Mouse (Mus musculus) WW6 (cell line): ENCODE measurements around the gene Ak5.
"Not testable (repeated sequence)": the region's sequence is repeated elsewhere in the genome, so short reads cannot be mapped to it uniquely, and the experiment has no call there.

Source experiments
- DNase-seq: peaks from one replicate; pipeline ENCODE4 v3.0.0-alpha.2; 2013; ENCODE audit warnings: low read depth, low spot score

Gene Ak5

GRCm38 (mm10) chr3:152625061-152625820 is 42.9 kb downstream of the Ak5 start:
- DNase-seq, result no peak

DNA sequence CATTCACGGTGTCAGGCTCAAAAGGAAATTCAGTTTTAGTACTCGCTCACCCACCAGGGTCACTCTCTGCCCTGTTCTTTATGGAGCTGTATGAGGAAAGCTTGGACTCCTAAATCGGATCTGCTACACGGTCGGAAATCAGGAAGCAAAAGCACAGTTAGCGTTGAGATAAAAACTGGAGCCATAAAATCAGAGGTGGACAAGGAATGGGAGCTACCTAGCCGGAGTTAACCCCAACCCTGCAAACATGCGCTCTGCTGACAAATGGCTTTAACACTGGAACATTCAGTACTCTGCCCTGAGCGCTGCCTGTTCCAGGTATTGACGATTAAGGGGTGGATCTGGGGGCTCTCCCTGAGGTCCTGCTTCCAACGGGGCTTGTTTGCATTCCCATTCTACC is 47.6 kb downstream of the Ak5 start:
- no peak for DNase-seq

GRCm38 (mm10) chr3:152620058-152620457 is 48.1 kb downstream of the Ak5 start:
- no peak for DNase-seq

DNA sequence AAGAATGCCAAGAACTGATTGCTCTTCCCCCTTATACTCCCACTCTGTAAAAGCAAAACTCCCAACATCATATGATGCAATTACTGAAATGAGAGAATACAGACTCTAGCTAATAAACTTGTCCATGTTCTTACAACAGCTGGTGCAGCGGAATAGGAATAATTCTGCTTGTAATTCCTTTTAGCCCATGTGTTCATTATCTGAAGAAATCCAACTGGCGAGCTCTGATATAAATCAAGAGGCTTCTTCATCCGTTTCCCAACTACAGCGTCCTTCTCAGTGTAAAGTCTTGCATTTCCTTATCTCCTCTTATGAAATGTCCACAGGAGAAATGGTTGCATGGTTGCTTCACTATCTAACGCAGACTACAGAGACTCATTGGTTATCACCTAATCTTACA is 59.1 kb downstream of the Ak5 start:
- no peak for DNase-seq

GRCm38 (mm10) chr3:152605849-152606248 is 62.3 kb downstream of the Ak5 start:
- DNase-seq, result no peak

- DNase-seq, result no peak
Measured at GRCm38 (mm10) chr3:152599679-152600078, 68.5 kb downstream of the Ak5 start.

DNA sequence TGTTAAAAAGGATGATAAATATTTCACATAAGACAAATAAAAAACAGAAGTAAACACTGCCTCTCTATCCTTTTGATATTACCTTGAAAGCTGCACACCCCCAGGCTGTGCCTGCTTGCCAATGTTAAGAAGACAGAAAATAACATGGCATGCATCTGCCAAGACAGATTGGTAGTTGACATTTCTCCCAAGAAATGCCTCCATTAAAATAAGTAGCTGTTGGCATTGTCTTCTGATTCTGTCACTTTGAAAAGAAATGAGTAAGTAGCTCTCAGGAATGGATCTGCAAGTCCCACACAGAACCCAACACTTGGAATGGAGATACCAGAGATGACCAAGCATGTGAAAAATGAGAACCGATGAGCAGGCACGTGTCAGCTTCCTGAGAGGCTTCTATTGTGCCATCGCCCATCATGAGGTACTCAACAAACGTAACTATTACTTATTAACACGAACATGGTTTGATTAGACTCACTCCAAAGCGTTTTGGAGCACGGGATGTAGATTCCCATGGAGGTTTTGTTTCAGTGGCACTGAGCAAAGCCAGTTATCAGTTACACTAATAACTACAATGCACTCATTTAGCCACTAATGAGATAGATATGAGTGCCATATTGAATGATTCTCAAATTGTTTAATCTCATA is 71.6 kb downstream of the Ak5 start:
- no peak for DNase-seq

DNA sequence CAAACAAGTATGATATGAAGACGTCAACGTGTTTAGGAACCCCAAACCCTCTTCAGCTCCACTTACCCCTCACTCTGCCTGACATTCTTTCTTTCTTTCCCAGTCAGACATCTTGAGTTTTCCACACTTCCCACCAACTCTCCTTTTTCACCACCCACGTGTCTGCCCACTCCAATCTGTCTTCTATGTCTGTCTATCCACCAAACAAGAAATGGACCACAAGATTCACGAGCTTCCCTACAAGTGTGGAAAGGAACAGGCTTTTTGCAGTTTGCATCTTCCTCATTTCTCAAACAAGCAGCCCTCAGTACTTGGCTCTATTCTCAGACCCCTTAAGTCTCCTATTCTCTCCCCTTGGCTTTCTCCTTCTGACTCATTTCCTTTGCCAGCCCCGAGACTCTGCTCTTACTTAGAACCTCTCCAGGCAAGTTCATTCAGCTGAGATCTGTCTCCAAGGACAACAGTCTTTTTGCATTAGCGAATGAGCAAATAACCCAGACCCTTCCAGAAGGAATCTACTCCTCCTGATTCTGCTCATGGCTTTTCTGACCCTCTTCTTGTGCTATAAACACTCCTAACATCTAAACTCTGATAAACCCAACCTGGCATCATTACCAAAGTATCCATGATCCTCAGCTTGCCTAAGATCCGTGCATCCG is 75.3 kb downstream of the Ak5 start:
- DNase-seq, result no peak

DNA sequence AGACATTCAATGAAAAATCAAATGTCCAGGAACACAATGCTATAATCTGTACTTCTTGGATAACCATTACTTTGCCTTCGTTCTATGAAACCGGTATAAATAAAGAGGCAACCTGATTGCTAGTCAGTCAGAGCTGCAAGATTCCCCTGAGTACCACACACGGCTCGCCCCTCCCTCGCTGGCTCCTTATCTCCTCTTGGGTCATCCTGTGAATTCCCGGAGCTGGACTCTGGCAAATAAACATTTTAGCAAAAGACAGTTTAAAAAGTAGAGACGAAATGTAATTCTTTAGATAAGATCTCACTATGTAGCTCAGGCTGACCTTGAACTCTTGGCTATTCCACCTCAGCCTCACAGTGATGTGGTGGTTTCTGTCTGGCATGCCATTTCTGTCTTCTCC is 77.7 kb downstream of the Ak5 start:
- no peak for DNase-seq

DNA sequence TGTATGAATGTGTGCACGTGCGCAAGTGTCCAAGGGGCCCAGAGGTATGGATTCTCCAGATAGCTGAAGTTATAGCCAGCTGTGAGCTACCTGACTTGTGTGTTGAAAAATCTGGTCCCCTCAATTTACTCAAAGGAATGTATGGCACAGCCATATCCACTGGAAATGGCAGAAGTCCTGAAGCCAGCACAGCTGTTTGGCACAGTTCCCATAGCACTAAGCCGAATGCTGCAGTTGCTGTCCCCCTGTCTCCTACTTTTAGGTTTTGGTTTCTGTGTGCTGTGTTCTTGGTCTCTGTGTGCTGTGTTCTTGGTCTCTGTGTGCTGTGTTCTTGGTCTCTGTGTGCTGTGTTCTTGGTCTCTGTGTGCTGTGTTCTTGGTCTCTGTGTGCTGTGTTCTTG is 79.1 kb downstream of the Ak5 start:
- not testable (repeated sequence) for DNase-seq

DNA sequence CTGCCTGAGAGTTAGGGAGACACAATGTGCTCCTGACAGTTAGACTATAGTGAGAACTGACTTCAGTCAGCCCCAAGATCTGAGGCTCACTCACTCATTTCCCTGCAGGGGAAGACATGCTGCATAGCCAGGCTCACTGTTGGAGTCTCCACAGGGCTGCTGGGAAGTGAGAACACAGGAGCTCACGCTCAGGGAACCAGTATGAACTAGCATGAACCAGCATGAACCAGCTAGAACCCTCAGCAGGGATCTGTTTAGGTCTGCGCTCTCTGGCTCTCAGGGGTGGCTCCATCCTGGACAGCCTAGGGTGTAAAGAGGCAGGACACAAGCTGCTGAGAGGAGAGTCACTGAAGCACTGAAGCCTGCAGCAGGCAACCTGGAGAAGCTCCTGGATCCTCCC is 81.2 kb downstream of the Ak5 start:
- DNase-seq, result peak; percentile 5

DNA sequence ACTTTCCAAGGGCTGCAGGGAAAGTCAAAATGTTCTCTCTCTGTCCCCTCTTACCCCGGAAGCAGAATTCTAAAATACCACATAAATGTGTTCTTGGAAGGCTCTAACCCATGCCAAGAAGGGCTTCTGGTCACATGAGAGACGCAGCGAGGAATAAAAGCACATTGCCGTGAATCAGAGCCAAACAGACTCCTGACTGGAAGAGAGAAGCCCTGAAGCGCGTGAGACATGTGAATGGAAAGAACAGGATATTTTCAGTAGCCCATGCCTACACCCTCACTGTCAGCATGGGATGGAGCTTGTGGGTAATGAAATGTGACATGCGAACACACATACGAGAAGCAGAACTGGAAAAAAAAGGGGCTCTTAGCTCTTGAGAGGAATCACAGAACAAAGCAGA is 82.0 kb downstream of the Ak5 start:
- no peak for DNase-seq

DNA sequence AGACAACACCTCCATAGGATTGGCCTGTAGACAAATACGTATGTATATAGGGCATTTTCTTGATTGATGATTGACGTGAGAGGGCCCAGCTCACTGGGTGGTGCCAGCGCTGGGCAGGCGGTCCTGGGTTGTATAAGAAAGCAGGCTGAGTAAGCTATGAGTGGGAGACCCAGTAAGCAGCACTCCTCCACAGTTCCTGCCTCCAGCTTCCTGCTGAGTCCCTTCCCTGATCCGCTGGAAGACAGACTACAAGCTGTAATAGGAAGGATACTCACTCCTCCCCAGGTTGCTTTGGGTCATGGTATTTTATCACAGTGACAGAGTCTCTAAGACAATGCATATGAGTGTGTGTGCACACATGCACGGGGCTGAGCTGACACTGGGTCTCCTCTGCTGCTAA is 82.6 kb downstream of the Ak5 start:
- DNase-seq, result no peak

GRCm38 (mm10) chr3:152583033-152583432 is 85.1 kb downstream of the Ak5 start:
- no peak for DNase-seq

DNA sequence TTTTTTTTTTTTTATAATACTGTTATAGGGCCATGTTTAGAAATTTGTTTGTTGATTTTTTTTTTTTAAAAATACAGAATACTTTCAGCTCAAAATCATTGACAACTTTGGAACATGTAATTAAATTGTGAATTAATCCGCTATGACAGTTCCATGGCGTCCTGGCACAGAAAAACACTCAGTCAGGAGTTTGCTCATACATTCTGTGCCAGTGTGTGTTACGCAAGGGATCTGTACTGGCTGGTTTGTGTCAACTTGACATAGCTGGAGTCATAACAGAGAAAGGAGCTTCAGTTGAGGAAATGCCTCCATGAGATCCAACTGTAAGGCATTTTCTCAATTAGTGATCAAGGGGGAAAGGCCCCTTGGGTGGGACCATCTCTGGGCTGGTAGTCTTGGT is 86.3 kb downstream of the Ak5 start:
- DNase-seq, result not testable (repeated sequence)

GRCm38 (mm10) chr3:152579984-152580591 is 88.1 kb downstream of the Ak5 start:
- no peak for DNase-seq

- DNase-seq, result no peak
Measured at GRCm38 (mm10) chr3:152578282-152579228, 89.6 kb downstream of the Ak5 start.

DNA sequence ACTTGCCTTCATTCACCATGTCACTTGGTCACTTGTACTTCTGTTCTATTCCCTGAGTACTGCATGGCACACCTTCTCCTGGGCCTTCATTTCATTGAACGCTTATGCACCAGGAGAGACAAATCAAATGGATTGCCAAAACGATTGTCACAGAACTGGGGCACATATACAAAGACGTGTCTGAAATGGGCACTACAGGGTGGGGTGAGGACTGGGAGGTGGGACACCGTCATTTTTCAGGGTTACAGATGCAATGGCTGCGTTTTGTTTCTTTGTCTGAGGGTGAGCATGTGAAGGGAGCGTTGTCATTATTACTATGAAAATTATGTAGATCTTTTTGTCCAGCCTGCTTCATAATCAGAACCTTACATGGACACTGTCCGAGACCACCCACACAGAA is 90.4 kb downstream of the Ak5 start:
- no peak for DNase-seq

GRCm38 (mm10) chr3:152577273-152577672 is 90.9 kb downstream of the Ak5 start:
- DNase-seq, result no peak

DNA sequence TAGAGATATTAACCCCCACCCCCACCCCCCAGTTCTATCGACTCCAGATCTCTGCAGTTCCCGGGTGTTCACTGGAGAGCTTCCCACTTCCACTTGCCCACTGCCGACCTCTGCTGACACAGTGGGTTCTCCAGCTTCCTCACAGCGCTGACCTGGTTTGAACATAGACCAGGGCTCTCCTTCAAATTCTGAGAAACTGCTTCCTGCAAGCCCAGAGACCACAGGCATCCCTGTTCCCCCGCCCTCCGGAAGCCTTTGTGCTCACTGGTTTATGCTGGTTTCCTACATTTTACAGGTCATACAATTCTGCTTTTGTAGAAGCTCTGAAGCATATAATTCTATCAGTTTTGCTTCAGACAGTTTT is 98.9 kb downstream of the Ak5 start:
- no peak for DNase-seq

GRCm38 (mm10) chr3:152568455-152569241 is 99.5 kb downstream of the Ak5 start:
- no peak for DNase-seq
